Mouse (Mus musculus) midbrain, embryonic 10.5 days (tissue): Measurements from ENCODE around the gene Cnga4. TPM values are rescaled to one million over a fixed set of nuclear protein-coding genes. Genes with fewer than 3 reads are reported as not detected.
"Not testable (repeated sequence)": the region's sequence is repeated elsewhere in the genome, so short reads cannot be mapped to it uniquely, and the experiment has no call there.

Source experiments
- DNase-seq: peaks from one replicate; pipeline ENCODE4 v3.0.0-alpha.2; 2017; ENCODE audit warnings: low spot score
- H3K27ac ChIP-seq: fragments of 300-500 bp; sonication (generic); replicated peaks from 2 replicates; pipeline ENCODE4 v1.5.1; 2016; ENCODE audit warnings: mild to moderate bottlenecking
- H3K27me3 ChIP-seq: fragments of 300-500 bp; sonication (generic); 2 replicates; pipeline ENCODE4 v1.6.1; 2016; ENCODE audit warnings: low read depth, mild to moderate bottlenecking; ENCODE audit not compliant: poor library complexity, severe bottlenecking
- H3K36me3 ChIP-seq: fragments of 300-500 bp; sonication (generic); 2 replicates; pipeline ENCODE4 v1.6.1; 2016; ENCODE audit warnings: mild to moderate bottlenecking, moderate library complexity
- H3K4me1 ChIP-seq: fragments of 300-500 bp; sonication (generic); 2 replicates; pipeline ENCODE4 v1.6.1; 2016
- H3K4me3 ChIP-seq: fragments of 300-500 bp; sonication (generic); 2 replicates; pipeline ENCODE4 v1.5.1; 2016; ENCODE audit warnings: mild to moderate bottlenecking, moderate library complexity
- H3K9me3 ChIP-seq: fragments of 300-500 bp; sonication (generic); replicated peaks from 2 replicates; pipeline ENCODE4 v1.6.1; 2016; ENCODE audit warnings: mild to moderate bottlenecking
- WGBS: fragments of 180-500 bp; shearing (Covaris S2); methylation state at CpG from one replicate; pipeline ENCODE4 v1.1.7; 2016; 5-methylcytosine and 5-hydroxymethylcytosine counted together
- polyA plus RNA-seq: library from polyadenylated mRNA; unstranded; fragments of >200 nt; fragmentation: Nextera tagmentation; extraction: Ambion mirVana; gene quantifications from 2 replicates; pipeline ENCODE4 v1.2.1, GENCODE M21; 2016

The Cnga4 gene
- polyA plus RNA-seq, 1 experiment from 2014 or later, result not detected

- H3K36me3 ChIP-seq, result no peaks in the 10 kb centered on the region
- peak; percentile 44 for DNase-seq
- whole genome bisulfite sequencing, result 2% methylated on average over 31 of the region's 31 CpGs
- peak within 1 kb of the TSS; percentile 63 for H3K27ac ChIP-seq
- H3K27me3 ChIP-seq, result peaks cover 53% of the 10 kb centered on the region
- peaks cover 13% of the 10 kb centered on the region for H3K4me1 ChIP-seq
- H3K9me3 ChIP-seq, result no peaks in the 10 kb centered on the region
- peak within 1 kb of the TSS; percentile 64 for H3K4me3 ChIP-seq
These were observed 21.2 kb downstream of the Cnga4 start, which contains the start of gene Cckbr for GRCm38 (mm10) chr7:105425424-105426043. TSS of gene Cckbr (plus strand) at chr7:105425731.

GRCm38 (mm10) chr7:105426051-105426450 lies 21.7 kb downstream of the Cnga4 start:
- peak overlapping the region; percentile 64 for H3K4me3 ChIP-seq
- H3K27me3 ChIP-seq, result peaks cover 53% of the 10 kb centered on the region
- no peak for DNase-seq
- H3K36me3 ChIP-seq, result no peaks in the 10 kb centered on the region
- no peaks in the 10 kb centered on the region for H3K9me3 ChIP-seq
- H3K4me1 ChIP-seq, result peaks cover 13% of the 10 kb centered on the region
- peak overlapping the region; percentile 63; the same call in 1 of the 2 replicates for H3K27ac ChIP-seq
- WGBS, result 1% methylated on average over 11 of the region's 11 CpGs

GRCm38 (mm10) chr7:105432058-105432457 lies 27.7 kb downstream of the Cnga4 start:
- no peak overlapping the region for H3K4me3 ChIP-seq
- no peaks in the 10 kb centered on the region for H3K9me3 ChIP-seq
- 54% methylated on average over 1 of the region's 1 CpGs for WGBS
- no peaks in the 10 kb centered on the region for H3K36me3 ChIP-seq
- no peak for DNase-seq
- no peaks in the 10 kb centered on the region for H3K4me1 ChIP-seq
- peaks cover 13% of the 10 kb centered on the region for H3K27me3 ChIP-seq
- no peak overlapping the region for H3K27ac ChIP-seq

DNA sequence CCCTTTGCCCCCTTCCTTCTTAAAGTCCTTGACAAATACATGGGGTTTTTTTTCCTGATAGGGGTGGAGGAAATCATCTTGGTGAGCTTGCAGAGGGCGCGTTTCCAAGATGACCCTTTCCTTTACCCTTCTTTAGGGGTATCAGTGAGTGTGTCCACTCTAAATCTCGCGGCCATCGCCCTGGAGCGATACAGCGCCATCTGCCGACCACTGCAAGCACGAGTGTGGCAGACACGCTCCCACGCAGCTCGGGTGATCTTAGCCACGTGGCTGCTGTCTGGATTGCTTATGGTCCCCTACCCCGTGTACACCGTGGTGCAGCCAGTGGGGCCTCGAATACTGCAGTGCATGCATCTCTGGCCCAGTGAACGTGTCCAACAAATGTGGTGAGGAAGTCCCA lies 29.5 kb downstream of the Cnga4 start:
- 85% methylated on average over 17 of the region's 17 CpGs for WGBS
- Histone ChIP-seq H3K36me3 (no peaks in the 10 kb centered on the region), H3K9me3 (no peaks in the 10 kb centered on the region), H3K27me3 (no peaks in the 10 kb centered on the region; the same call in 1 of the 2 replicates), H3K4me3 (no peak overlapping the region), H3K4me1 (no peaks in the 10 kb centered on the region), H3K27ac (no peak overlapping the region)
- DNase-seq, result no peak

DNA sequence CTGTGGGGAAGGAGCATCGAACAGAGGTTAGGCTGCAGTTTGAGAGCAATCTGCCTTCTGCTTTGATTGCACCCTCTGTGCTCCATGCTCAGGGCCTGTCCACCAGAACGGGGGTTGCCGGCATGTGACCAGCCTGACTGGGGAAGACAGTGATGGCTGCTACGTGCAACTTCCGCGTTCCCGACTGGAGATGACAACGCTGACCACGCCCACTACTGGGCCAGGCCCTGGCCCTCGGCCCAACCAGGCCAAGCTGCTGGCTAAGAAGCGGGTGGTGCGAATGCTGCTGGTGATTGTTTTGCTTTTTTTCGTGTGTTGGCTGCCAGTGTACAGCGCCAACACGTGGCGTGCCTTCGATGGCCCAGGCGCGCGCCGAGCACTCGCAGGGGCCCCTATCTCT lies 30.4 kb downstream of the Cnga4 start:
- H3K4me1 ChIP-seq, result no peaks in the 10 kb centered on the region
- H3K36me3 ChIP-seq, result no peaks in the 10 kb centered on the region
- H3K9me3 ChIP-seq, result no peaks in the 10 kb centered on the region
- DNase-seq, result no peak
- WGBS, result 85% methylated on average over 22 of the region's 22 CpGs
- no peaks in the 10 kb centered on the region; the same call in 1 of the 2 replicates for H3K27me3 ChIP-seq
- H3K27ac ChIP-seq, result no peak overlapping the region
- no peak overlapping the region for H3K4me3 ChIP-seq

DNA sequence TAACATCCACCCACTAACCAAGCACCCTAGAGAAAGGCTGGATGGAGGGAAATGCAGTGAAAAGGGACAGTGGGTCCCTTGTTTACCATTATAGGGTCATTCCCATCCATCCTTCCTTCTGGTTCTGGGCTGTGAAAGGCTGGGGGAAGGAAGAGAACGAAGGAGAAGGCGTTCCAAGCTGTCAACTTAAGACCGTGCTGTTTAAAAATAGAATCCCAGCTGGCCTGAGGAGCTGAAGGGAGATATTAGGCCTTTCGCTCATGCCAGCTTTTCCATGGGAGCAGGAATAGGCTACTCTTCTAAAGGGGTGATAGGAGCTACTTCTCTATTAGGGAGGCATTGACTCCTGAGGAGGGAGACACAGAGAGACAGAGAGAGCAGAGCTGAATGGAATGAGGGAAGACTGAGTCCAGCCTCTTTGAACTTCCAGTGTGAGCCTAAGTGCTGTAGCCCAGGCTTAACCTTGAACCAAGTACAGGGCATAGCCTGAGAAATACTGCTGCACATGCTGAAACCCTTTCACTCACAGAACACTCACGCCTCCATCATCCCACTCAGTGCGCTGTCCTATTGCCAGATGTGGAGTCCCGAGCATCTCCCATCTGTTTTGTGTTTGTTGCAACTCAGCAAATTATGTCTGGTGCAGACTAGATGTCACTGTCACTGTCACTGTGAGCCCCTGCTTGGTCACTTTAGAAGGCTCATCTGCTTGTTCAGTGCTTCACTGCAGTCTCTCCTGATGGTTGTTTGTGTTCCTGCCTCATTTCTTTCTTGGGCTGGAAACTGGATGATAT lies 33.8 kb downstream of the Cnga4 start:
- DNase-seq, result no peak
- H3K4me3 ChIP-seq, result no peak overlapping the region
- no peaks in the 10 kb centered on the region for H3K4me1 ChIP-seq
- no peaks in the 10 kb centered on the region for H3K36me3 ChIP-seq
- no peaks in the 10 kb centered on the region for H3K9me3 ChIP-seq
- H3K27me3 ChIP-seq, result no peaks in the 10 kb centered on the region
- WGBS, result 91% methylated on average over 7 of the region's 7 CpGs
- H3K27ac ChIP-seq, result no peak overlapping the region

GRCm38 (mm10) chr7:105441426-105441825 lies 37.1 kb downstream of the Cnga4 start:
- H3K4me3 ChIP-seq, result no peak overlapping the region
- 73% methylated on average over 4 of the region's 4 CpGs for WGBS

GRCm38 (mm10) chr7:105445076-105445475 lies 40.7 kb downstream of the Cnga4 start:
- WGBS, result 86% methylated on average over 3 of the region's 3 CpGs
- no peaks in the 10 kb centered on the region for H3K9me3 ChIP-seq
- H3K27me3 ChIP-seq, result no peaks in the 10 kb centered on the region
- no peaks in the 10 kb centered on the region for H3K4me1 ChIP-seq
- H3K36me3 ChIP-seq, result no peaks in the 10 kb centered on the region
- DNase-seq, result no peak
- no peak overlapping the region for H3K4me3 ChIP-seq
- H3K27ac ChIP-seq, result no peak overlapping the region

More at GRCm38 (mm10) chr7:105441426-105441825, 37.1 kb downstream of the Cnga4 start:
- Histone ChIP-seq H3K4me1 (no peaks in the 10 kb centered on the region), H3K36me3 (no peaks in the 10 kb centered on the region), H3K9me3 (no peaks in the 10 kb centered on the region), H3K27me3 (no peaks in the 10 kb centered on the region), H3K27ac (no peak overlapping the region)
- DNase-seq, result no peak

GRCm38 (mm10) chr7:105453345-105453744 lies 49.0 kb downstream of the Cnga4 start:
- H3K9me3 ChIP-seq, H3K4me3 ChIP-seq, H3K4me1 ChIP-seq, DNase-seq, H3K27me3 ChIP-seq, H3K36me3 ChIP-seq, H3K27ac ChIP-seq: not testable (repeated sequence)
- 90% methylated on average over 4 of the region's 4 CpGs for WGBS

Other genes starting within 250 kb of the Cnga4 start
- gene Olfr684, start 240.9 kb upstream of the Cnga4 start, polyA plus RNA-seq, result not detected in 2 replicates
- gene Olfr685, start 218.6 kb upstream of the Cnga4 start, polyA plus RNA-seq, result not detected in 2 replicates
- not detected in 2 replicates for gene Olfr686, start 197.1 kb upstream of the Cnga4 start, polyA plus RNA-seq
- gene Olfr688, start 116.5 kb upstream of the Cnga4 start, polyA plus RNA-seq, result not detected in 2 replicates
- gene Olfr689, start 93.4 kb upstream of the Cnga4 start, polyA plus RNA-seq, result 0.02 TPM in 1 of 2 replicates, not detected in the other
- not detected in 2 replicates for gene Olfr690, start 70.5 kb upstream of the Cnga4 start, polyA plus RNA-seq
- not detected in 2 replicates for gene Olfr691, start 62.3 kb upstream of the Cnga4 start, polyA plus RNA-seq
- gene Olfr692, start 36.3 kb upstream of the Cnga4 start, polyA plus RNA-seq, result not detected in 2 replicates
- not detected in 2 replicates for gene Gm5901, start 29.5 kb upstream of the Cnga4 start, polyA plus RNA-seq
- gene Fam160a2, start 4.5 kb upstream of the Cnga4 start, polyA plus RNA-seq, result 38.6 and 39.3 TPM in 2 replicates
- 0.20 and 0.27 TPM in 2 replicates for gene Cckbr, start 21.2 kb downstream of the Cnga4 start, polyA plus RNA-seq
- gene Cavin3, start 77.7 kb downstream of the Cnga4 start, polyA plus RNA-seq, result 19.8 and 20.5 TPM in 2 replicates
- gene Smpd1, start 149.8 kb downstream of the Cnga4 start, polyA plus RNA-seq, result 34.2 and 41.7 TPM in 2 replicates
- 112 and 134 TPM in 2 replicates for gene Apbb1, start 177.1 kb downstream of the Cnga4 start, polyA plus RNA-seq
- 0.07 and 0.17 TPM in 2 replicates for gene Hpx, start 195.6 kb downstream of the Cnga4 start, polyA plus RNA-seq
- gene Trim3, start 229.0 kb downstream of the Cnga4 start, polyA plus RNA-seq, result 30.3 and 36.0 TPM in 2 replicates
- gene Timm10b, start 235.5 kb downstream of the Cnga4 start, polyA plus RNA-seq, result 164 TPM in 2 replicates
- 57.5 and 67.3 TPM in 2 replicates for gene Arfip2, start 235.8 kb downstream of the Cnga4 start, polyA plus RNA-seq
- 8.1 and 12.0 TPM in 2 replicates for gene Gm45799, start 236.0 kb downstream of the Cnga4 start, polyA plus RNA-seq
- 0.40 and 0.41 TPM in 2 replicates for gene Dnhd1, start 246.3 kb downstream of the Cnga4 start, polyA plus RNA-seq